ENCODE assay signal across 13 mouse cellular contexts in genomic region chr2:163332368-163333055, GRCm38 (mm10).
A peak's percentile ranks its signal among the peaks of the same experiment; 100 is the strongest.
DNase-seq lines count a peak whose midpoint lies in the region; ATAC-seq and TF ChIP-seq lines count a peak whose summit lies in the region.
"Had no signal": no experiment of that assay in that cellular context is flagged by ENCODE, and none has a peak within 500 bp of the region (broad histone marks: within the 10 kb centered on the region; RNA-seq: fewer than 3 reads in every experiment).

No protein-coding gene starts in this region.

- DNase-seq in gastrocnemius, adult 2 months: peak; percentile 19
- DNase-seq in gastrocnemius, postnatal 36 days: no peak
- DNase-seq in NIH3T3 (ENCODE audit: low read depth): peak; percentile 75
- peak; percentile 9 to 53 for DNase-seq in left cerebral cortex, adult 8-10 months (ENCODE audit: low spot score in 2 of 2)
- no peak for DNase-seq in adrenal gland, postnatal 25 days
- DNase-seq: heart, postnatal 36 days; kidney, adult 2 months; retina, postnatal 1 day had no signal

- no peak overlapping the region for H3K27ac ChIP-seq in gastrocnemius, adult 2 months
- no peak overlapping the region for H3K27ac ChIP-seq in intestine, embryonic 16.5 days (ENCODE audit: low read length)
- H3K27ac ChIP-seq in midbrain, embryonic 13.5 days: no peak overlapping the region
- H3K27ac ChIP-seq: limb, embryonic 13.5 days had no signal

- peaks cover 3% of the 10 kb centered on the region for H3K27me3 ChIP-seq in intestine, embryonic 16.5 days (replicated peaks; ENCODE audit: control insufficient read depth, insufficient read depth, low read length)
- peaks cover 10% of the 10 kb centered on the region for H3K27me3 ChIP-seq in midbrain, embryonic 13.5 days

- 71% methylated on average over 13 of the region's 13 CpGs for WGBS in intestine, embryonic 16.5 days
- WGBS in midbrain, embryonic 13.5 days: 78% methylated on average over 13 of the region's 13 CpGs

- intact Hi-C loops in gastrocnemius, adult 2 months (cut with DNase I): loop anchor here (5.0 kb wide), 1 partner anchor 410 kb away; no protein-coding TSS in a partner anchor
- intact Hi-C loops in gastrocnemius, postnatal 36 days (cut with DNase I): loop anchor here (2.0 to 5.0 kb wide), 3 partner anchors 125 to 405 kb away; no protein-coding TSS in a partner anchor

- no peak overlapping the region for H3K4me3 ChIP-seq in gastrocnemius, adult 2 months
- H3K4me3 ChIP-seq in intestine, embryonic 16.5 days (ENCODE audit: low read length): no peak overlapping the region
- H3K4me3 ChIP-seq in midbrain, embryonic 13.5 days (replicated peaks): no peak overlapping the region
- H3K4me3 ChIP-seq: limb, embryonic 13.5 days had no signal

- TF ChIP-seq CTCF in gastrocnemius, adult 2 months (IDR thresholded peaks at IDR 0.05): no peak

- H3K9me3 ChIP-seq in intestine, embryonic 16.5 days (ENCODE audit: control insufficient read depth, low read length): no peaks in the 10 kb centered on the region
- H3K9me3 ChIP-seq in midbrain, embryonic 13.5 days: no peaks in the 10 kb centered on the region
- H3K9me3 ChIP-seq: limb, embryonic 13.5 days had no signal

- no peaks in the 10 kb centered on the region for H3K4me1 ChIP-seq in intestine, embryonic 16.5 days (ENCODE audit: control insufficient read depth, insufficient read depth, low read length)
- peaks cover 18% of the 10 kb centered on the region for H3K4me1 ChIP-seq in midbrain, embryonic 13.5 days (replicated peaks)
- H3K4me1 ChIP-seq: limb, embryonic 13.5 days had no signal

- no peak overlapping the region for H3K9ac ChIP-seq in intestine, embryonic 16.5 days (ENCODE audit: low read depth, low read length)
- no peak overlapping the region for H3K9ac ChIP-seq in midbrain, embryonic 13.5 days (replicated peaks)
- H3K9ac ChIP-seq: limb, embryonic 13.5 days had no signal

- peak; percentile 83 for ATAC-seq in frontal cortex, adult (ENCODE audit: low TSS enrichment)
- ATAC-seq in intestine, embryonic 16.5 days: no peak
- ATAC-seq in midbrain, embryonic 13.5 days: no peak
- ATAC-seq: CD4-positive, CD25-positive, alpha-beta regulatory T cell, adult 4 months had no signal

- H3K4me2 ChIP-seq in intestine, embryonic 16.5 days (ENCODE audit: low read depth, low read length): no peak overlapping the region
- H3K4me2 ChIP-seq in midbrain, embryonic 13.5 days (replicated peaks): no peak overlapping the region
- H3K4me2 ChIP-seq: limb, embryonic 13.5 days had no signal

- no peaks in the 10 kb centered on the region for H3K36me3 ChIP-seq in intestine, embryonic 16.5 days (ENCODE audit: control insufficient read depth, insufficient read depth, low read length)
- no peaks in the 10 kb centered on the region for H3K36me3 ChIP-seq in midbrain, embryonic 13.5 days
- H3K36me3 ChIP-seq: limb, embryonic 13.5 days had no signal

Comparison
In these comparisons a context has a peak if more than half of its experiments do, and no peak if none do; other contexts are left out.
1. DNase-seq: peak in gastrocnemius, adult 2 months (single experiment), NIH3T3 (single experiment) and left cerebral cortex, adult 8-10 months (2 of 2); none in gastrocnemius, postnatal 36 days (0 of 2) and adrenal gland, postnatal 25 days (single experiment).